Mouse (Mus musculus): Measurements from ENCODE around the gene Gmcl1. TPM values are rescaled to one million over a fixed set of nuclear protein-coding genes. Genes with fewer than 3 reads are reported as not detected.

The Gmcl1 gene
- total RNA-seq, 2 experiments from 2014 or later, result 30.7 to 33.9 TPM

- DNase-seq (ENCODE audit: low spot score in 2 of 2), result no peak
- intact Hi-C loops (cut with DNase I), result no loop called here
Measured at GRCm38 (mm10) chr6:86740652-86741051, 7.5 kb upstream of the Gmcl1 start.

GRCm38 (mm10) chr6:86736830-86737229 is 3.6 kb upstream of the Gmcl1 start:
- no peak for DNase-seq (ENCODE audit: low spot score in 2 of 2)
- intact Hi-C loops (cut with DNase I), result no loop called here

DNA sequence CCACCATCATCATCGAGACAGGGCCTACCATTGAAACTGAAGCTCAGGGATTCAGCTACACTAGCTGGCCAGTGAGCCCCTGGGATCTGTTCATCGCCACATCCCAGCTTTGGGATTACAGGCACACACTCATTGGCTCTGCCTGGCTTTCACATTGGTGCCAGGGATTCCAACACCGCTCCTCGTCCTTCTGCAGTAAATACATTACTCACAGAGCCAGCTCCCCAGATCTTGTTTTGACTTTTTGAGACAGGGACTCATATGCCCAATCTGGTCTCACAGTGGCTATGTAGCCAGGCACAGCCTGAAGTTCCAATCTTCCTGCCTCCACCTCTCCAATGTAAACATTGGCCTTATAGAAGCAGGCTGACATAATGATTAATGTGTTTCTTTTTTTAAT is 3.1 kb upstream of the Gmcl1 start:
- no peak for DNase-seq (ENCODE audit: low spot score in 2 of 2)
- intact Hi-C loops (cut with DNase I), result no loop called here

GRCm38 (mm10) chr6:86732276-86733173 is 658 bp downstream of the Gmcl1 start:
- peak in 1 of 2 experiments; percentile 60 for DNase-seq (ENCODE audit: low spot score in 2 of 2)
- intact Hi-C loops (cut with DNase I), result loop anchor here (5.0 kb wide), 1 partner anchor 205 kb away; the partner anchor contains the start of gene Pcbp1

GRCm38 (mm10) chr6:86728711-86729110 is 4.5 kb downstream of the Gmcl1 start:
- intact Hi-C loops (cut with DNase I), result no loop called here
- DNase-seq (ENCODE audit: low spot score in 2 of 2), result no peak

- DNase-seq (ENCODE audit: low spot score in 2 of 2), result peak in 1 of 2 experiments; percentile 42
- intact Hi-C loops (cut with DNase I), result no loop called here
Measured at GRCm38 (mm10) chr6:86721977-86722376, 11.2 kb downstream of the Gmcl1 start.

GRCm38 (mm10) chr6:86708072-86708774 is 25.0 kb downstream of the Gmcl1 start:
- intact Hi-C loops (cut with DNase I), result no loop called here
- no peak for DNase-seq (ENCODE audit: low spot score in 2 of 2)

DNA sequence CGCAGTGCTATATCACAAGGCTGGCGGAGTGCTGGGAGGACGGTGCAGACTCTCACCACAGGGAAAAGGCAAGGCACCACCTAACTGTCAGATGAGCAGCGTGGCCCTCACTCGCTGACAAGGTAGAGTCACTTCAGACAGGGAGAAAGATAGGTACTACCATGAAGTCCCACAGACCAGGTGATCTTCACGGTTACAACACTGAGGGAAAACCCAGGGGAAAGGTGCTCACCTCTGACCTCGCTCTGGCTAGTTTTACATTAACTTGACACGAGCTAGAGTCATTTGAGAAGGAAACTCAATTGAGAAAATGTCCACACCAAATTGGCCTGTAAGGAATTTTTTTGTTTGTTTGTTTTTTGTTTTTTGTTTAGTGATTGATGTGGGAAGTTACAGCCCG is 30.6 kb downstream of the Gmcl1 start:
- no peak for DNase-seq (ENCODE audit: low spot score in 2 of 2)
- intact Hi-C loops (cut with DNase I), result no loop called here

GRCm38 (mm10) chr6:86697903-86698302 is 35.3 kb downstream of the Gmcl1 start:
- DNase-seq (ENCODE audit: low spot score in 2 of 2), result no peak
- intact Hi-C loops (cut with DNase I), result no loop called here

- no peak for DNase-seq (ENCODE audit: low spot score in 2 of 2)
- intact Hi-C loops (cut with DNase I), result no loop called here
Measured at GRCm38 (mm10) chr6:86696213-86696612, 37.0 kb downstream of the Gmcl1 start.

DNA sequence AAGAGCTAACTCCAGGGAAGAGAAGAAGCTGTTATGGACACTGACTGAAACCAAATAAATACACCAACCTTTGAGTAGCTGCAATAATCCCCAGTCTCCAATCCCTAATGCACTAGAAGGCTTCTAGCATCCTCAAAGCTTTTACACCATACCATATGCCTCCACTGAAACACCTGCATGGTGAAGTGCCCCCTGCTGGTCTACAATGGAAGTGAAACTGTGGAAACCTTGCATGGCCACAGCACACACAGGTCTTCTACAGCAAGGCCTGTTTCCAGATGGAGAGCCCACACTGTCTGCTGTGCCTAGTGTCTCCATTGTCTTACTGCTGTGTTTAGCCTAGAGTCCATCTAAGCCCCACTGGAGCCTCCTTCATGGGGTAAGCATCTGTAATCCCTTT is 38.7 kb downstream of the Gmcl1 start:
- peak; percentile 23 to 47 for DNase-seq (ENCODE audit: low spot score in 2 of 2)
- intact Hi-C loops (cut with DNase I), result no loop called here

DNA sequence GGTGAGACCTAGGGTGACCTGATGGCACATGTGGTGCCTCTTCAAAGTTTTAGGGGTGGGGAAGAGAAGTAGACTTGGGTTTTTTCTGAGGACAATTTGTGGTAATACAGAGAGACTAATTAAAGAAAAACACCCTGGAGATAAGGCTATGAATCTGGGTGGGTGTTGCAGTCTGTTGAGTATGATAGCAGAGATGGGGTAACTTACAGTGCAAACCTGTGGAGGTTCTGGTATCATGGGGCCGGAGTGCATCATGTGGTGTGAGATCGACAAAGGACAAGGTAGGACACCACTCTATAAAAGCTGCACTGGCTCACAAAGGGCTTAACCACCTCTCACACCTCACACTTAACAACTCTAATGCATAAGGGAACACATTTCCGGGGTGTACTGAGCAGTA is 43.5 kb downstream of the Gmcl1 start:
- intact Hi-C loops (cut with DNase I), result no loop called here
- no peak for DNase-seq (ENCODE audit: low spot score in 2 of 2)

GRCm38 (mm10) chr6:86686971-86687370 is 46.2 kb downstream of the Gmcl1 start:
- intact Hi-C loops (cut with DNase I), result no loop called here

DNA sequence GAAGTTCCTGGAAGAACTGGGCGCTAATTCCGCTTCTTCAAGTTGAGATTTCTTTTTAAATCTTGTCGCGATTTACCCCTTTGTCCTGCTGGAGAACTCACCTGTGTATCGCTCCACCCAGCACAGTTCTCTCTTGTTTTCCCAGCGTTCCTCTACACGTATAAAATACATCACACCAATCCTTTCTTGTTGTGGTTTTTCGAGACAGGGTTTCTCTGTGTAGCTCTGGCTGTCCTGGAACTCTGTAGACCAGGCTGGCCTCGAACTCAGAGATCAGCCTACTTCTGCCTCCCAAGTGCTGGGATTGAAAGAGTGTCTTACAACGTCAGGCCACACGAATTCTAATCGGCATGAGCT is 48.5 kb downstream of the Gmcl1 start:
- intact Hi-C loops (cut with DNase I), result no loop called here

More at GRCm38 (mm10) chr6:86686971-86687370, 46.2 kb downstream of the Gmcl1 start:
- no peak for DNase-seq (ENCODE audit: low spot score in 2 of 2)

DNA sequence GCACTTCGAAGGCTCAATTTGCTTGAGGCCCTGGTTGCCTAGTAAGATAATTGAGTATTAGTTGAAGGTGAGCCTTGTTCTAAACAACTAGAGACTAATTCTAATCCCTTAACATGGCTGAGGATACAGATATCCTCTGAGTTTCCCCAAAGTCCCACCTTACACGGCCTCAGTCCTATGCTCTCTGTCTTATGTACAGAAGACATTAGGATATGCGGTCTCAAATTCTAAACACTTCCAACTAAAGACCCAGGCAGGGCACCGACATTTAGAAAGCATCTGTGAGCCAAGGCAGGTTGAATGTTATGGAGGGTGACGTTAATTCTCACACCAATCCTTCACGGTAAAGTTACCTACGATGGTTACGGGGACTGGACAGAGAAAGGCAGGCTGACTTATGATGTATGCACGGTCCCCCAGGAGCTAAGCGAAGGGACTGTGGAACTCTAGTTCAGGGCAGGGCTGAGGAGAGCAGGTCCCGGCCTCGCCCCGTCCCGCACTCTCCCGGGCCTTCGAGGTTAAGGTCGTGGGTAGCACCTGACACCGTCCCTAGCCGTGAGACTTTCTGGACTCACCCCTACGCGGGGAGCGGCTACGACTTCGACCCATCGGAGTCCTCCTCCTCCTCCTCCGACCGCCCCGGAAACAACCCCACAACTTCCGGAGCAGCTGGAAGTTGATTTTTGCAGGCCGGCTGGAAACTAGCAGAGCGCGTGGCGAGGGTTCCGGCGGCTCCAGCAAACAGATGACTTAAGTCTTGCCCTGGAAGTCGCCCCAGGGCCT is 49.1 kb downstream of the Gmcl1 start, which contains the start of gene Snrnp27:
TSS of gene Snrnp27 (minus strand) at position 651 of the 783 bp plus-strand sequence.
- DNase-seq (ENCODE audit: low spot score in 2 of 2), result peak; percentile 86 to 89
- intact Hi-C loops (cut with DNase I), result no loop called here

More for the DNA sequence above, 48.5 kb downstream of the Gmcl1 start:
- DNase-seq (ENCODE audit: low spot score in 2 of 2), result no peak

GRCm38 (mm10) chr6:86681289-86681688 is 51.9 kb downstream of the Gmcl1 start:
- no peak for DNase-seq (ENCODE audit: low spot score in 2 of 2)
- intact Hi-C loops (cut with DNase I), result no loop called here

- intact Hi-C loops (cut with DNase I), result no loop called here
- no peak for DNase-seq (ENCODE audit: low spot score in 2 of 2)
Measured at GRCm38 (mm10) chr6:86678341-86678740, 54.8 kb downstream of the Gmcl1 start.

DNA sequence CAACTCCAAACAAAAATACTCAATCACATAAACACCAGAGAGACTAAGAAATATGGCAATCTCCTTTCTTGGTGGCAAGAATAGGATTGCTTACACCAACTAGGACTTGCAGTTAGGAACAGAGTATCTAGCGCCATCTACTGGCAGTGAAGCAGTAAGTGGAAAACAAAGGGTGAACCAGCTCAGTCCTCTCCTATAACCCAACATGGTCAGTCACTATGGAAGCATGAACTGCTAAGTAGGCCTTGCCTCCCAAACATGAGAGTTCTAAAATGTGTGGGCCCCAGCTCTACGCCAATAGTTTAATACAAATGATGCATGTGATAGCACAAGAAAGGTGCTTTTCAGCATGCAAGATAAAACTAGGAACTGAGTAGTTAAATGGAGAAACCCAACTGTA is 62.3 kb downstream of the Gmcl1 start:
- intact Hi-C loops (cut with DNase I), result loop anchor here (1.0 to 5.0 kb wide), 3 partner anchors 144 to 214 kb away; partner anchors contain the start of gene Pcbp1
- DNase-seq (ENCODE audit: low spot score in 2 of 2), result peak; percentile 77 to 83

GRCm38 (mm10) chr6:86669240-86669727 is 63.9 kb downstream of the Gmcl1 start:
- peak; percentile 100 for DNase-seq (ENCODE audit: low spot score in 2 of 2)
- intact Hi-C loops (cut with DNase I), result loop anchor here (1.0 to 5.0 kb wide), 2 partner anchors 84 to 122 kb away; no protein-coding TSS in a partner anchor

All from left cerebral cortex, postnatal 25 days (tissue).